ENCODE assay signal across 8 mouse cellular contexts in the genomic region with DNA sequence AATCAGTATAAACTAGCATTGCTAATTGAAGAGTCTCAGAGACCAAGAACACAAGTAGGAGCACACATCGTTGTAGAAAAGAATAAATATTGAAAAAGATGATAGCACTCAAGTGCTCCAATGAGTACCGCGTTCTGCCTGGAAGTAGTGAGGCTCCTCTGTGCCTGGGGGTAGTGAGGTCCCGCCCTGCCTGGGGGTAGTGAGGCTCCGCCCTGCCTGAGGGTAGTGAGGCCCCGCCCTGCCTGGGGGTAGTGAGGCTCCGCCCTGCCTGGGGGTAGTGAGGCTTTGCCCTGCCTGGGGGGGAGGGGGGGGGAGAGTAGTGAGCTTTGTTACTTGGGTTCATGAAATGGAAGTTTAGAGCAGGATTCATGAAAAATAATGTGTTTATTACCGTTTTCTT. TPM values are rescaled to one million over a fixed set of nuclear protein-coding genes. Genes with fewer than 3 reads are reported as not detected.
DNase-seq lines count a peak whose midpoint lies in the region; ATAC-seq lines count a peak whose summit lies in the region.

No protein-coding gene starts in this region.

- peak; percentile 22 to 65 for DNase-seq in heart, adult 18-20 months
- no peak for DNase-seq in heart, adult 8-10 months (ENCODE audit: low spot score)
- peak; percentile 55 for DNase-seq in R1 (ENCODE audit: low read depth, low spot score)
- DNase-seq in heart, postnatal 4 days = peak; percentile 37
- peak; percentile 85 to 87 for DNase-seq in spleen, postnatal 36 days (ENCODE audit: low spot score in 2 of 2)
- no peak for DNase-seq in ovary, postnatal 14 days (ENCODE audit: low spot score)
- no peak for DNase-seq in neural tube, embryonic 10.5 days (ENCODE audit: extremely low spot score, low spot score)

- ATAC-seq in inflammation-experienced regulatory T-cells, adult 6 months = no peak

RNA-seq across cellular contexts. Expression of a gene that starts 46.7 kb away (rescaled TPM):
- 10 to 100 TPM; 60.1 to 70.9 TPM for total RNA-seq in heart, adult 18-20 months (2021)
- 10 to 100 TPM; 63.7 to 71.6 (median 65.6) TPM for total RNA-seq in heart, adult 8-10 months (2022)
- total RNA-seq in heart, postnatal 4 days (2021) = 10 to 100 TPM; 76.5 to 78.1 TPM
- 10 to 100 TPM; 24.7 to 30.1 (median 26.5) TPM for polyA plus RNA-seq in inflammation-experienced regulatory T-cells, adult 6 months (2017; shearing (Covaris generic))

Comparison
In these comparisons a context has a peak if more than half of its experiments do, and no peak if none do; other contexts are left out.
1. DNase-seq: peak in heart, adult 18-20 months (2 of 2), R1 (single experiment), heart, postnatal 4 days (single experiment) and spleen, postnatal 36 days (2 of 2); none in heart, adult 8-10 months (single experiment), ovary, postnatal 14 days (single experiment) and neural tube, embryonic 10.5 days (single experiment).